ENCODE assay signal across 15 mouse cellular contexts in the genomic region with DNA sequence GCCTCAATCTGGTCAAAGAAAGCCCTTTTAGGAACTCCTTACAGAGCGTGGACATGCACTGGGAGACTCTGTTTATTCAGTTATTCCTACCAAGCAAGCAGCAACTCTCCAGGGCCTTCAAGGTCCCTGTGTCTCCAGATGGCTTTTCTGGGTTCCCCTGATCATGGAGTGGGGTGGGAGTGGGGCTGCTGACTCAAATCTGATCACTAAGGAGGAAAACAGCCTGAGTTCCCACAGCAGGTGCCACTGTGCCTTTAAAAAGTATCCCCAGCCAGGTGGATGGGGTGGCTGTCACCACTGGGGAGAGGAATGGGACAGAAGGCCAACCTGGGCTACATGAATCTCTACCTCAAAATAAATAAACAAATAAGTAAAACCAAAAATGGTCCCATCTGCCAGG. TPM values are rescaled to one million over a fixed set of nuclear protein-coding genes. Genes with fewer than 3 reads are reported as not detected.
DNase-seq lines count a peak whose midpoint lies in the region; ATAC-seq and TF ChIP-seq lines count a peak whose summit lies in the region.
"Had no signal": no experiment of that assay in that cellular context is flagged by ENCODE, and none has a peak within 500 bp of the region (broad histone marks: within the 10 kb centered on the region; RNA-seq: fewer than 3 reads in every experiment).

No protein-coding gene starts in this region.

- H3K4me2 ChIP-seq in hindbrain, embryonic 14.5 days (replicated peaks): no peak overlapping the region
- H3K4me2 ChIP-seq in hindbrain, postnatal 0 days (ENCODE audit: low read depth, low read length): no peak overlapping the region
- no peak overlapping the region; the same call in 1 of the 2 replicates for H3K4me2 ChIP-seq in intestine, embryonic 15.5 days (replicated peaks)
- H3K4me2 ChIP-seq in liver, embryonic 16.5 days (ENCODE audit: low read depth, low read length): no peak overlapping the region
- H3K4me2 ChIP-seq in neural tube, embryonic 15.5 days: no peak overlapping the region

- DNase-seq in hindbrain, embryonic 14.5 days (ENCODE audit: low spot score): no peak
- DNase-seq in hindbrain, postnatal 0 days (ENCODE audit: low spot score): no peak
- DNase-seq in G1E (ENCODE audit: low spot score): no peak
- DNase-seq in left cerebral cortex, adult 9 months (ENCODE audit: low spot score in 2 of 2): no peak
- no peak for DNase-seq in layer of hippocampus, postnatal 25 days (ENCODE audit: extremely low spot score in 1 of 2, low spot score in 1 of 2)
- DNase-seq: cerebellum, postnatal 36 days; gastrocnemius, postnatal 14 days; kidney, adult 8-10 months; midbrain, embryonic 14.5 days; right cerebral cortex, postnatal 14 days had no signal

- TF ChIP-seq CTCF in hindbrain, postnatal 0 days (IDR thresholded peaks at IDR 0.05; ENCODE audit: low read depth): no peak
- no peak for TF ChIP-seq CTCF in G1E (IDR thresholded peaks at IDR 0.05; ENCODE audit: low read depth, low read length)

- peaks cover 4% of the 10 kb centered on the region; the same call in 1 of the 2 replicates for H3K36me3 ChIP-seq in hindbrain, embryonic 14.5 days (replicated peaks; ENCODE audit: control insufficient read depth, insufficient read depth)
- H3K36me3 ChIP-seq in hindbrain, postnatal 0 days (ENCODE audit: insufficient read depth, low read length): no peaks in the 10 kb centered on the region
- H3K36me3 ChIP-seq in G1E (replicated peaks): peaks cover 100% of the 10 kb centered on the region
- H3K36me3 ChIP-seq in intestine, embryonic 15.5 days: peaks cover 12% of the 10 kb centered on the region; the same call in 1 of the 2 replicates
- H3K36me3 ChIP-seq in liver, embryonic 16.5 days (ENCODE audit: control insufficient read depth, insufficient read depth): 0 out of 2 replicates have a peak, but pooled peaks cover 2% of the 10 kb centered on the region
- peaks cover 6% of the 10 kb centered on the region; the same call in 1 of the 2 replicates for H3K36me3 ChIP-seq in neural tube, embryonic 15.5 days

- H3K27ac ChIP-seq in hindbrain, embryonic 14.5 days: no peak overlapping the region
- no peak overlapping the region for H3K27ac ChIP-seq in hindbrain, postnatal 0 days
- H3K27ac ChIP-seq in intestine, embryonic 15.5 days: peak overlapping the region; percentile 92
- peak overlapping the region; percentile 28 for H3K27ac ChIP-seq in liver, embryonic 16.5 days (ENCODE audit: low read length)
- no peak overlapping the region for H3K27ac ChIP-seq in neural tube, embryonic 15.5 days (replicated peaks)
- H3K27ac ChIP-seq: liver, embryonic 14.5 days had no signal

- ATAC-seq in hindbrain, embryonic 14.5 days (ENCODE audit: low FRiP score): no peak
- ATAC-seq in hindbrain, postnatal 0 days: no peak
- ATAC-seq in G1E (ENCODE audit: extremely low read depth, insufficient number of reproducible peaks, low FRiP score, poor library complexity, severe bottlenecking): no peak
- ATAC-seq in intestine, embryonic 15.5 days: peak; percentile 0; the same call in 1 of the 2 replicates
- no peak for ATAC-seq in liver, embryonic 16.5 days (ENCODE audit: low read depth)
- ATAC-seq in neural tube, embryonic 15.5 days (ENCODE audit: low FRiP score): no peak

- H3K4me1 ChIP-seq in hindbrain, embryonic 14.5 days (replicated peaks; ENCODE audit: control insufficient read depth, insufficient read depth, low read length): peaks cover 11% of the 10 kb centered on the region; the same call in 1 of the 2 replicates
- H3K4me1 ChIP-seq in hindbrain, postnatal 0 days (ENCODE audit: insufficient read depth, low read length): no peaks in the 10 kb centered on the region
- peaks cover 98% of the 10 kb centered on the region for H3K4me1 ChIP-seq in G1E (ENCODE audit: insufficient read depth, low read depth, low read length)
- H3K4me1 ChIP-seq in intestine, embryonic 15.5 days (replicated peaks): peaks cover 41% of the 10 kb centered on the region
- H3K4me1 ChIP-seq in liver, embryonic 16.5 days (ENCODE audit: control insufficient read depth, low read depth, low read length): peaks cover 65% of the 10 kb centered on the region
- H3K4me1 ChIP-seq in neural tube, embryonic 15.5 days: peaks cover 46% of the 10 kb centered on the region

- no peak overlapping the region for H3K4me3 ChIP-seq in hindbrain, embryonic 14.5 days (replicated peaks; ENCODE audit: low read length)
- H3K4me3 ChIP-seq in hindbrain, postnatal 0 days (ENCODE audit: low read length): no peak overlapping the region
- H3K4me3 ChIP-seq in G1E (ENCODE audit: low read depth, low read length): peak overlapping the region; percentile 48; the same call in 1 of the 2 replicates
- H3K4me3 ChIP-seq in intestine, embryonic 15.5 days (replicated peaks): no peak overlapping the region
- H3K4me3 ChIP-seq in liver, embryonic 16.5 days (ENCODE audit: low read depth, low read length): no peak overlapping the region
- H3K4me3 ChIP-seq in neural tube, embryonic 15.5 days (replicated peaks): no peak overlapping the region

- H3K9ac ChIP-seq in hindbrain, embryonic 14.5 days: 0 out of 2 replicates have a peak overlapping the region, but pooled peaks have one; percentile 24
- no peak overlapping the region for H3K9ac ChIP-seq in hindbrain, postnatal 0 days (replicated peaks; ENCODE audit: low read length)
- H3K9ac ChIP-seq in intestine, embryonic 15.5 days: 0 out of 2 replicates have a peak overlapping the region, but pooled peaks have one; percentile 15
- no peak overlapping the region for H3K9ac ChIP-seq in liver, embryonic 16.5 days (ENCODE audit: low read depth, low read length)
- no peak overlapping the region for H3K9ac ChIP-seq in neural tube, embryonic 15.5 days (replicated peaks)
- H3K9ac ChIP-seq: liver, embryonic 14.5 days had no signal

- WGBS in hindbrain, embryonic 14.5 days: 83% methylated on average over 1 of the region's 1 CpGs
- 93% methylated on average over 1 of the region's 1 CpGs for WGBS in hindbrain, postnatal 0 days
- 63% methylated on average over 1 of the region's 1 CpGs for WGBS in intestine, embryonic 15.5 days
- WGBS in liver, embryonic 16.5 days (ENCODE audit: insufficient replicate concordance): 52% methylated on average over 1 of the region's 1 CpGs
- WGBS in neural tube, embryonic 15.5 days: 96% methylated on average over 1 of the region's 1 CpGs

- no peaks in the 10 kb centered on the region for H3K9me3 ChIP-seq in hindbrain, embryonic 14.5 days (ENCODE audit: control insufficient read depth, low read length)
- no peaks in the 10 kb centered on the region for H3K9me3 ChIP-seq in hindbrain, postnatal 0 days (ENCODE audit: low read length)
- no peaks in the 10 kb centered on the region for H3K9me3 ChIP-seq in G1E (replicated peaks)
- H3K9me3 ChIP-seq in intestine, embryonic 15.5 days: no peaks in the 10 kb centered on the region
- H3K9me3 ChIP-seq in liver, embryonic 16.5 days (replicated peaks; ENCODE audit: control insufficient read depth, low read length): no peaks in the 10 kb centered on the region
- no peaks in the 10 kb centered on the region for H3K9me3 ChIP-seq in neural tube, embryonic 15.5 days (replicated peaks)

- no peaks in the 10 kb centered on the region for H3K27me3 ChIP-seq in hindbrain, embryonic 14.5 days (ENCODE audit: control insufficient read depth, insufficient read depth, low read length)
- no peaks in the 10 kb centered on the region for H3K27me3 ChIP-seq in hindbrain, postnatal 0 days (ENCODE audit: insufficient read depth, low read length)
- no peaks in the 10 kb centered on the region for H3K27me3 ChIP-seq in G1E (ENCODE audit: insufficient read depth, low read length)
- no peaks in the 10 kb centered on the region for H3K27me3 ChIP-seq in intestine, embryonic 15.5 days (replicated peaks)
- H3K27me3 ChIP-seq in liver, embryonic 16.5 days (ENCODE audit: control insufficient read depth, insufficient read depth, low read depth, low read length): no peaks in the 10 kb centered on the region
- H3K27me3 ChIP-seq in neural tube, embryonic 15.5 days (replicated peaks): no peaks in the 10 kb centered on the region

RNA-seq across cellular contexts. Expression of a gene that starts 16.1 kb away (rescaled TPM):
- 3.4 and 3.8 TPM in 2 replicates for polyA plus RNA-seq in hindbrain, embryonic 14.5 days (2014; fragmentation: Nextera tagmentation; extraction: Ambion mirVana)
- 9.7 and 10.1 TPM in 2 replicates for total RNA-seq in hindbrain, postnatal 0 days (2014; rRNA removed)
- polyA plus RNA-seq in hindbrain, postnatal 0 days (2015; fragmentation: Nextera tagmentation; extraction: Ambion mirVana): 2.5 and 2.6 TPM in 2 replicates
- 35.4 and 41.3 TPM in 2 replicates for total RNA-seq in G1E (2014; fragmentation: Nextera tagmentation)
- 32.8 and 35.1 TPM in 2 replicates for total RNA-seq in G1E (2017)
- 164 and 202 TPM in 2 replicates for polyA plus RNA-seq in G1E (2012)
- polyA plus RNA-seq in intestine, embryonic 15.5 days (2015; fragmentation: Nextera tagmentation; extraction: Ambion mirVana): 18.7 and 19.0 TPM in 2 replicates
- 5.1 and 5.8 TPM in 2 replicates for polyA plus RNA-seq in liver, embryonic 16.5 days (2015; fragmentation: Nextera tagmentation; extraction: Ambion mirVana)
- polyA plus RNA-seq in neural tube, embryonic 15.5 days (2015; fragmentation: Nextera tagmentation; extraction: Ambion mirVana): 2.4 and 5.1 TPM in 2 replicates
- 1 to 10 TPM; 4.6 to 6.9 TPM for total RNA-seq in layer of hippocampus, postnatal 25 days (2021)

RNA-seq across cellular contexts. Expression of a gene that starts 17.0 kb away (rescaled TPM):
- polyA plus RNA-seq in hindbrain, embryonic 14.5 days (2014; fragmentation: Nextera tagmentation; extraction: Ambion mirVana): 91.8 and 97.8 TPM in 2 replicates
- 74.6 and 81.6 TPM in 2 replicates for total RNA-seq in hindbrain, postnatal 0 days (2014; rRNA removed)
- 109 TPM in 2 replicates for polyA plus RNA-seq in hindbrain, postnatal 0 days (2015; fragmentation: Nextera tagmentation; extraction: Ambion mirVana)
- total RNA-seq in G1E (2014; fragmentation: Nextera tagmentation) (28.5 and 37.3 TPM in 2 replicates), G1E (2017) (34.4 and 34.6 TPM in 2 replicates)
- polyA plus RNA-seq in G1E (2012): 69.0 and 69.5 TPM in 2 replicates
- polyA plus RNA-seq in intestine, embryonic 15.5 days (2015; fragmentation: Nextera tagmentation; extraction: Ambion mirVana): 90.3 and 94.8 TPM in 2 replicates
- polyA plus RNA-seq in liver, embryonic 16.5 days (2015; fragmentation: Nextera tagmentation; extraction: Ambion mirVana): 42.2 and 44.7 TPM in 2 replicates
- polyA plus RNA-seq in neural tube, embryonic 15.5 days (2015; fragmentation: Nextera tagmentation; extraction: Ambion mirVana): 94.4 and 104 TPM in 2 replicates
- 10 to 100 TPM; 42.9 to 45.8 TPM for total RNA-seq in layer of hippocampus, postnatal 25 days (2021)

RNA-seq across cellular contexts. Expression of a gene that starts 22.0 kb away (rescaled TPM):
- 228 and 232 TPM in 2 replicates for polyA plus RNA-seq in hindbrain, embryonic 14.5 days (2014; fragmentation: Nextera tagmentation; extraction: Ambion mirVana)
- 111 and 133 TPM in 2 replicates for total RNA-seq in hindbrain, postnatal 0 days (2014; rRNA removed)
- 252 and 267 TPM in 2 replicates for polyA plus RNA-seq in hindbrain, postnatal 0 days (2015; fragmentation: Nextera tagmentation; extraction: Ambion mirVana)
- total RNA-seq in G1E (2014; fragmentation: Nextera tagmentation): 118 and 134 TPM in 2 replicates
- 35.0 and 35.8 TPM in 2 replicates for total RNA-seq in G1E (2017)
- 185 and 203 TPM in 2 replicates for polyA plus RNA-seq in G1E (2012)
- polyA plus RNA-seq in intestine, embryonic 15.5 days (2015; fragmentation: Nextera tagmentation; extraction: Ambion mirVana): 108 and 116 TPM in 2 replicates
- 47.1 and 49.3 TPM in 2 replicates for polyA plus RNA-seq in liver, embryonic 16.5 days (2015; fragmentation: Nextera tagmentation; extraction: Ambion mirVana)
- 264 and 288 TPM in 2 replicates for polyA plus RNA-seq in neural tube, embryonic 15.5 days (2015; fragmentation: Nextera tagmentation; extraction: Ambion mirVana)
- 100 to 1,000 TPM; 428 to 450 TPM for total RNA-seq in layer of hippocampus, postnatal 25 days (2021)

RNA-seq across cellular contexts. Expression of a gene that starts 26.2 kb away (rescaled TPM):
- 1.7 and 2.6 TPM in 2 replicates for polyA plus RNA-seq in hindbrain, embryonic 14.5 days (2014; fragmentation: Nextera tagmentation; extraction: Ambion mirVana)
- total RNA-seq in hindbrain, postnatal 0 days (2014; rRNA removed): 7.7 and 9.4 TPM in 2 replicates
- polyA plus RNA-seq in hindbrain, postnatal 0 days (2015; fragmentation: Nextera tagmentation; extraction: Ambion mirVana): 3.4 and 3.9 TPM in 2 replicates
- total RNA-seq in G1E (2014; fragmentation: Nextera tagmentation): 0.30 and 0.39 TPM in 2 replicates
- total RNA-seq in G1E (2017): 0.33 and 0.93 TPM in 2 replicates
- 0.33 and 0.56 TPM in 2 replicates for polyA plus RNA-seq in G1E (2012)
- polyA plus RNA-seq in intestine, embryonic 15.5 days (2015; fragmentation: Nextera tagmentation; extraction: Ambion mirVana): 0.52 and 1.1 TPM in 2 replicates
- 0.18 and 0.20 TPM in 2 replicates for polyA plus RNA-seq in liver, embryonic 16.5 days (2015; fragmentation: Nextera tagmentation; extraction: Ambion mirVana)
- 1.8 and 2.8 TPM in 2 replicates for polyA plus RNA-seq in neural tube, embryonic 15.5 days (2015; fragmentation: Nextera tagmentation; extraction: Ambion mirVana)
- total RNA-seq in layer of hippocampus, postnatal 25 days (2021): 1 to 10 TPM; 6.6 to 6.7 TPM

RNA-seq across cellular contexts. Expression of a gene that starts 27.5 kb away (rescaled TPM):
- polyA plus RNA-seq in hindbrain, embryonic 14.5 days (2014; fragmentation: Nextera tagmentation; extraction: Ambion mirVana): 0.30 and 0.33 TPM in 2 replicates
- total RNA-seq in hindbrain, postnatal 0 days (2014; rRNA removed): 0.68 and 0.97 TPM in 2 replicates
- polyA plus RNA-seq in hindbrain, postnatal 0 days (2015; fragmentation: Nextera tagmentation; extraction: Ambion mirVana): 0.20 and 0.51 TPM in 2 replicates
- total RNA-seq in G1E (2014; fragmentation: Nextera tagmentation) (0.60 TPM in 1 of 2 replicates, not detected in the other), G1E (2017) (0.44 TPM in 1 of 2 replicates, not detected in the other)
- 0.07 and 0.10 TPM in 2 replicates for polyA plus RNA-seq in G1E (2012)
- polyA plus RNA-seq in intestine, embryonic 15.5 days (2015; fragmentation: Nextera tagmentation; extraction: Ambion mirVana): 0.11 TPM in 2 replicates
- polyA plus RNA-seq in liver, embryonic 16.5 days (2015; fragmentation: Nextera tagmentation; extraction: Ambion mirVana): 0.08 TPM in 1 of 2 replicates, not detected in the other
- polyA plus RNA-seq in neural tube, embryonic 15.5 days (2015; fragmentation: Nextera tagmentation; extraction: Ambion mirVana): 0.32 and 0.33 TPM in 2 replicates
- under 1 TPM; 0.12 to 0.15 TPM for total RNA-seq in layer of hippocampus, postnatal 25 days (2021)
- total RNA-seq: hematopoietic stem cell, adult 5-6 weeks had no signal

Comparison
In these comparisons a context has a peak if more than half of its experiments do, and no peak if none do; other contexts are left out.
1. H3K9ac ChIP-seq: peak in hindbrain, embryonic 14.5 days (single experiment) and intestine, embryonic 15.5 days (single experiment); none in hindbrain, postnatal 0 days (single experiment), liver, embryonic 16.5 days (single experiment) and neural tube, embryonic 15.5 days (single experiment).
2. H3K27ac ChIP-seq: peak in intestine, embryonic 15.5 days (single experiment) and liver, embryonic 16.5 days (single experiment); none in hindbrain, embryonic 14.5 days (single experiment), hindbrain, postnatal 0 days (single experiment) and neural tube, embryonic 15.5 days (single experiment).